19 mouse cellular contexts compared by ENCODE assay signal in the genomic region with DNA sequence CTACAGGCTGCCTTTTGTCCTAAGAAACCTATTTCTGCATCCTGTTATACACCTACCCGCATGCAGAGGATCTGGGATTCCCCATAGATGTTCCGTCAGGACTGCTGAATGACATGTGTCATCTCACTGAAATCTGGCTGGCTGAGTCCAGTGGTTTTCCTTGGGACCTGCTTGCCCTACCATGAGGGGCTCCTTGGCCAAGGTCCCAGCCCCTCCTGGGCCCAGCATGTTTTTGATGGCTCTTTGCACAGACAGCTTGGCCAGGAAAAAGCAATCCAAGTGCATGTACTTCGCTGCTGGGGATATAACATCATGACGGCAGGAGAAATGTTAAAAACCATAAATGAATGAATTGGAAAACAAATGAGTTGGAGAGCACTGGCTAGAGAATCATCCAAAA.
DNase-seq lines count a peak whose midpoint lies in the region; TF ChIP-seq lines count a peak whose summit lies in the region.
"Had no signal": no experiment of that assay in that cellular context is flagged by ENCODE, and none has a peak within 500 bp of the region (broad histone marks: within the 10 kb centered on the region; RNA-seq: fewer than 3 reads in every experiment).

No protein-coding gene starts in this region.

- no peak overlapping the region for H3K4me3 ChIP-seq in left cerebral cortex, adult 2 months
- H3K4me3 ChIP-seq: embryonic facial prominence, embryonic 13.5 days; embryonic facial prominence, embryonic 15.5 days; erythroblast, embryonic 14.5 days; forebrain, embryonic 10.5 days; forebrain, embryonic 12.5 days had no signal

- no peak overlapping the region for H3K27ac ChIP-seq in left cerebral cortex, adult 2 months
- H3K27ac ChIP-seq: embryonic facial prominence, embryonic 13.5 days; embryonic facial prominence, embryonic 15.5 days; forebrain, embryonic 10.5 days; forebrain, embryonic 12.5 days had no signal

- intact Hi-C loops in left cerebral cortex, postnatal 4 days (cut with DNase I) = no loop called here
- intact Hi-C loops in left cerebral cortex, adult 2 months (cut with DNase I) = no loop called here

- TF ChIP-seq CTCF in left cerebral cortex, adult 2 months (IDR thresholded peaks at IDR 0.05) = no peak

- peak; percentile 20 to 39 for DNase-seq in cerebellum, postnatal 14 days
- DNase-seq in cerebellum, adult 9-11 months = no peak
- DNase-seq in heart, adult 11 months = peak; percentile 53
- DNase-seq in heart, postnatal 4 days = no peak
- peak; percentile 54 for DNase-seq in left cerebral cortex, postnatal 4 days
- no peak for DNase-seq in left cerebral cortex, adult 2 months (ENCODE audit: extremely low spot score in 1 of 2, low spot score in 2 of 2)
- DNase-seq: adrenal gland, adult 2 months; adrenal gland, postnatal 10 days; adrenal gland, postnatal 25 days; cerebellum, adult 11-12 months; cerebellum, adult 2 months; cerebellum, adult 9-10 months; cerebellum, postnatal 36 days; embryo, embryonic 11 days had no signal

Comparison
In these comparisons a context has a peak if more than half of its experiments do, and no peak if none do; other contexts are left out.
1. DNase-seq: peak in cerebellum, postnatal 14 days (2 of 2), heart, adult 11 months (single experiment) and left cerebral cortex, postnatal 4 days (single experiment); none in cerebellum, adult 9-11 months (single experiment), heart, postnatal 4 days (single experiment) and left cerebral cortex, adult 2 months (0 of 2).